Mouse (Mus musculus) kidney, adult 11 months (tissue): Measurements from ENCODE around the gene Iqgap3.

Experiments used
- DNase-seq: peaks from one replicate; pipeline ENCODE4 v3.0.0; 2022

The Iqgap3 gene

DNA sequence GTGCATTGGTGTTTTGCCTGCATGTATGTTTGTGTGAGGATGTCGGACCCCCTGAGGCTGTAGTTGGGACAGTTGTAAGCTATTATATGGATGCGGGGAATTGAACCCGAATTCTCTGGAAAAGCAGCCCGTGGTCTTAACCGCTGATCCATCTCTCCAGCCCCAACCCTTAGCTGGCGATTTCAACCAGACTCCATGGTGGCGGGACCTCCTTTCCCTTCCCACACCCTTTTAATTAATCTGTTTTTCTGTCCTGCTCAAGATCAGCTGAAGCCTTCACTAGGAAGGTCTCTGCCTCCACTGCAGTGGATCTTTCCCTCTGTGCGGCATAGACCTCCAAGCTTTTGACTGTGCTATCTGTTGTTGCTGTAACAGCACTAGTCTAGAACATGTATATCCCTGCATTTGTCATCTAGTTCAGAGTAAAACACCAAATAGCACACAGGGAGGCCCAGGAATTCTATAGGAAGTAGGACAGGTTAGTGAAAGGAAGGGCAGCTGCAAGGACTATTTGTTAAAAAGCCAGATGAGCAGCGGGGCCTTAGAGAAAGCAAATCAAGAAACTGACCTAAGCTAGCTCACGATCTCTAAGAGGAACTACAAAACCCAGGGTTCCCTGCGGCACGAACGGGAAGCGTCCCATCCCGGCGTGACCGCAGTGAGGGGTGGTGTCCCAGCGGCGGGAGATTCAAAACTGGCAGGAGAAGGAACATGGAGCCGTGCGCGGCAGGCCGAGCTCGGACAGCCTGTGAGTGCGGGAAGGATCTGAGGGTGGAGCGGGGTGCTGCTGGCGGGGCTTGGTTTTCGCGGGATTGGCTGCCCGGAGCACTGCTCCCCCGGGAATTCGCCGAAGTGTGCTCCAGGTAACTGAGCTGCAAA lies at the start of gene Iqgap3:
Iqgap3 (plus strand) TSS at position 627 of the 879 bp plus-strand sequence.
- peak; percentile 82 for DNase-seq

DNA sequence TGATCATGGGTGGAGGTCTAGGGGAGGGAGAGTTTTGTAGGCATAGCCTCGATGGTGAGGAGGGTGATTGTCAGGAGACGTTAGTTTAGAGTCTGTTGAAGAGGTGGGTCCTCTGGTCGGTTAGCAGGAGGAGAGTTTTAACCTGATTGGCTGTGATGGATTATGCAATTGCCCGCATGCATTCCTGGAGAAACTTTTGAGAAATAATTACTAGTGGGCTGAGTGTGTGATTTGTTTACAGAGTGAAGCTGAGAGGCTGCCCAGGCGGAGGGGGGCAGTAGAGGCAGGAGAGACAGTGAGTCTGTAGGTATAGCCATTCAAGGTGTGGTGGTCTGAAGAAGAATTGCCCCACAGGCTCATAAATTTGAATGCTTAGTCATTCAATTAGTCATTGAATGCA lies 48.3 kb upstream of the Iqgap3 start:
- no peak for DNase-seq

DNA sequence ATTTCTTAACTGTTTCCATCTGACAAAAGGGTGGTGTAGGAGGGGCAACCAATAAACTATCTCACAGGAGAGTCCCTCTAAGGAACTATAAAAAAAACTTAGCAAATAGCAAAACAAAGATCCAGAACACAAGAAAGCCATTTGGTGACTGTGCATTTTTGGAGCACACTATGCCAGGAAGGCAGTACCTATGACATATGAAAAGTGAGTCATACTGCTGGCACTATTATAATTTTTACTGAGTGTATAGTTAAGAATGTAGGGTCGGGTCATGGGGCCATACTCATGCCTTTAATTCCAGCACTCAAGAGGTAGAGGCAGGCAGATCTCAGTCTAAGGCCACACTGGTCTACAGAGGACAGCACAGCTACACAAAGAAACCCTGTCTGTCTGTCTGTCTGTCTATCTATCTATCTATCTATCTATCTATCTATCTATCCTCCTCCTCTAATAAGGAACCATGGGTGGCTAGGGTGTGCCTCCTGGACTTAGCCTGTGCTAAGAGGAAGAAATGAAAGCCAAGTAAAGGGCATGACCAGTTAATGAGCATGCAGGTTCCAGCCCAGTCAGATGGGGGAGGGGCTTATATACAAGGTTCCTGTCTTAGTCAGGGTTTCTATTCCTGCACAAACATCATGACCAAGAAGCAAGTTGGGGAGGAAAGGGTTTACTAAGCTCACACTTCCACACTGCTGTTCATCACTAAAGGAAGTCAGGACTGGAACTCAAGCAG lies 46.0 kb upstream of the Iqgap3 start:
- no peak for DNase-seq

GRCm38 (mm10) chr3:88042661-88043421 lies 38.9 kb upstream of the Iqgap3 start, which contains the start of gene Gpatch4:
Gene Gpatch4 (plus strand): TSS chr3:88043108.
- peak; percentile 90 for DNase-seq

- DNase-seq, result no peak
These were observed 32.2 kb upstream of the Iqgap3 start for GRCm38 (mm10) chr3:88049532-88049931.

GRCm38 (mm10) chr3:88057030-88057429 lies 24.7 kb upstream of the Iqgap3 start:
- no peak for DNase-seq

DNA sequence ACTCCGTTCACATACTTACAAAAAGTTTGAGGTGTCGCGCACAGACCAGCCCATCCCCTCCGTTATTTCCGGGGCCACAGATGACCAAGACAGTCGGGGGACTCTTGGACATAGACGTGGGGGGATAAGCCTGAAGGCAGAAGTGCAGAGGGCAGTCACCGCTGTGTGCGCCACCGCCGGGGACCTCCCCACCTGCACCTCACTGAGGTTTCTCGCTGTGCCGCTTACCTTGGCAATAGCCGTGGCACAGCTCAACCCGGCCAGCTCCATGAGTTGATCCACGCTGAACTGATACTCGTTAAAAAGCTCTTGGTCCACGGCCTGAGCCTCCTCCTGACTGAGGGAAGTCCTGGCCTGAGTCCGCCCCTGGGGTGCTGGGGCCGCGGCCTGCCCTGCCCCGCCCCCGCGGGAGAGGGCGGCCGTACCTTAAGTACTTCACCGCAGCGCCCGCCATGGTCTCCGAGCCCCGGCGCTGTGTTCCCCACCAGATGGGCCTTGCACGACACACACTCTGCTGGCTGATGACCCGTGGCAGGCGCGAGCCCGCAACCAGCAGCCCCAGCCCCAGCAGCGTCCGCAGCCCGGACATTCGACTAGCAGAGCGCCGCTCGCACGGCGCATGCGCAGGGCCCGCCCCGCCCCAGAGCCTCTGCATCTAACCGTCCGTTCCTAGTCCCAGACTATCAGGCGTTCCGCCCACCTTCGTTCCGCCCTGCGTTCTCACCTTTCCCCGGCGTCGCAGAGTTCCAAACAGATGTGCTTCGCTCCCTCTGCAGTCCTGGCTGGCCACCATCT lies 23.7 kb upstream of the Iqgap3 start, which contains the start of gene Naxe:
Naxe (minus strand) TSS at position 594 of the 795 bp plus-strand sequence.
- peak; percentile 86 for DNase-seq

DNA sequence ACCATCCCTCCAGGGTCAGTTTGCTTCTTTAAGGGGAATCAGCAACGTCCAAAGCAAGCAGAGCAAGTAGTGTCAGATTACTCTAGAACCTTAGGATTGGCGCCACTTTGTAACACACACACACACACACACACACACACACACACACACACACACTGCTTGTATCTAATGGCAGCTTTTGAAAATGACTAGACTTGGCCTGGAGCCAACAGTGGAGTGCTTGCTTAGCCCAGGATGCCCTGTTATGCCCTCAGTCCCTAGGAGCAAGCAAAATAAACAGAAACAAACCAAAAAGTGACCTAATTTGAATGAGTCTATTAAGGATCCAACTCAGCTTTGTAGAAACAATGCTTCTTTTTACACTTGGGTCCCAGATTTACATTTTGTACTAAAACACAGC lies 13.4 kb upstream of the Iqgap3 start:
- no peak for DNase-seq

GRCm38 (mm10) chr3:88071783-88072182 lies 10.0 kb upstream of the Iqgap3 start:
- peak; percentile 78 for DNase-seq

DNA sequence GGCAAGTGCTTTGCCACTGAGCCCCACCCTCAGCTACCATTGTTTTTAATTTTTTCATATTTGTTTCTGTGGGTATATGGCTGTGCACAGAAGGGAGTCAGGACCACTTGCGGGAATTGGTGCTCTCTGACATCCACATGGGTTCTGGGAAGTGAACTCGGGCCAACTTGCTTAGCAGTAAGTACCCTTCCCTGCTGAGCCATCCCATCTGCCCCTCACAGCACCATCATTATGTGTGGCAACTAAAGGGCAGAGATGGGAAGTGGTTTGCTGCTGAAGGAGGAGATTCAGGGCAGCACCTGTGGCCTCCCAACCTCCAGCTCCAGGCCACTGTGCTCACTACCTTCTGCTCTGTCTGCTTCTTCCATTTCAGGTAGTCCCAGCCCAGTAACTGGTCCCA lies 8.1 kb upstream of the Iqgap3 start:
- no peak for DNase-seq

DNA sequence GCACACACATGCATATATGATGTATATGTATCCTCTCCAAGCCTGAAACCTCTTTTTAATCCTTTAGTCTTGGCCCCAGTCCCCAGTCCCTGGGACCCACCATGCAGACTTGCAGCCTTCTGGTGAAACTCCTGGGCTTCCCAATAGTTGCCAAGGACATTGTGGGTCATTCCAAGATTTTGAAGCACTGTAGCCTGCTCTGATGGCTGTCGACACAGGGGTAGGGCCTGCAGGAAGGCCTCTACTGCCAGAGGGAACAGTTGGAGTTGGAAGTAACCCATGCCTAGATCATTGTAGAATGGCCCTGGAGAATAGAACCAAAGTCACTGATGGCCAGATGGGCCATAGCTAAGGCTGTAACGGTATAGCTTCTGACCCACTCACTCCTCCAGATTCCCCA lies 7.4 kb upstream of the Iqgap3 start:
- DNase-seq, result no peak

DNA sequence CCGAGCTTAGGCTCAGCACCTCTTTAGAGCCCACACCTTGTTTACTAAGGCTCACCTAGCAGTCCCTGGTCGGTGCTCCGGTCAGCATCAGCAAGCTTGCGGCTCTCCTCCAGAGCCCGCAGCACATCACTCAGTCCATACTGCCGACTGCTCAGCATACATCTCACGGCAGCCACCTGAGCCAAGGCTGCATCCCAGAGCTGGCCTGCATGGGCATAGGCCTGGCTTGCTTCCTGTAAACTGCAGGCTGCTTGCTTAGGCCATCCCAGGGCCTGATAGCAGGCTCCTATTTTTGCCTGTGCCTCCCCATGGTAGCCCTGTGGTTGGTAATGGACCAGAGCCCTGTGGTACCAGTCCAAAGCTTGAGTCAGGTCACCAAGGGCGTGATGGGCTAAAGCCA lies 7.0 kb upstream of the Iqgap3 start:
- DNase-seq, result no peak

- DNase-seq, result no peak
These were observed 4.3 kb upstream of the Iqgap3 start for GRCm38 (mm10) chr3:88077441-88077840.

DNA sequence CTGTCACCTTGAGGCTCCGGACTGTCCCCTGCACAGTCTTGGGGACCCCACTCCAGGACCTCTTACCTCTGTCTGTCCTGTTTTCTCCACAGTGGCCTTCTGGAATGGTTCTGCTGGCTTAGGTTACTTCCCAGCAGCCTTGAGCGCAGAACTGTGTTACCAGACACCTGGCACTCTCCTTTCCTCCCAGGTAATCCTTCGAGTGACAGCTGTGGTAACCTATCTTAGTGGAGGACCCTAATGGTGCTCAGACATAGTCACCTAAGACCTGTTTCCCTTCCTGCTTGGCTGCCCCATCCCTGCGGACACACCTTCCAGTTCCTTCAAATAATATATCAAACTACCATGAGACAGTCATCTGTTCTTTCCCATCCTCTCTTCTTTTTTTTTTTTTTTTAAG lies 3.6 kb upstream of the Iqgap3 start, which contains the start of gene Ttc24:
Ttc24 (minus strand) TSS at position 101 of the 400 bp plus-strand sequence.
- DNase-seq, result no peak

DNA sequence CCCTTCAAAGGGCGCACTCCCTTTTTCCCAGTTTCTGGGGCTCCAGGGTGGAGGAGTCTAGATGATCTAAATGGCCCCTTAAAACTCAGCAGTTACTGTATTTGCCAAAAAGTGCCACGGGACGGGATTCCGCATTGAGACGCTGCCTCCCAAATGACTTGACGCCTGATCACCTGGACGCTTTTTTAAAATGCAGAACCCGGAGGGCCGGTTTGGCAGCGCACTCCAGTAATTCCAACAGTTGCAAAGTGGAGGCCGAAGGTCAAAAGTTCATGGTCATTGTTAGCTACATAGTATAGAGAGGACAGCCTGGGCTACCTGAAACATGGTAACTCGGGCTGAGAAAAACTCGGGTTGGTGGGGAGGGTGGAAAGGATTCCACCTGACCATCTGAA lies 450 bp downstream of the Iqgap3 start:
- DNase-seq, result no peak

GRCm38 (mm10) chr3:88082663-88083062 lies 892 bp downstream of the Iqgap3 start:
- no peak for DNase-seq

DNA sequence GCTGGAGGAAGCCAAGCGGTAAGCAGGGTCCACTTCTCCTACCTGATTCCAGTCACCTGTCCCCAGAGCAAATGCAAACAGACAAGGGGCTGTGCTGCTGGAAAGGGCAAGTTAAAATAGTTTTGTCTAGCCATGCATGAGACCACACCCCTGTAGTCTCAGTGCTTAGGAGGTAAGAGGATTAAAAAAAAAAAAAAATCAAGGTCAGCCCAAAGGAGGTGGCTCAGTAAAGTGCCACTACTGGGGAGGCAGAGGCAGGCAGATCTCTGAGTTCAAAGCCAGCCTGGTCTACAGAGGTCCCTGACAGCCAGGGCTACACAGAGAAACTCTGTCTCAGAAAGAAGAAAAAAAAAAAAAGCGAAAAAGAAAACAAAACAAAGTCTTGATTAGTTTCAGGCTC lies 2.2 kb downstream of the Iqgap3 start:
- DNase-seq, result no peak

DNA sequence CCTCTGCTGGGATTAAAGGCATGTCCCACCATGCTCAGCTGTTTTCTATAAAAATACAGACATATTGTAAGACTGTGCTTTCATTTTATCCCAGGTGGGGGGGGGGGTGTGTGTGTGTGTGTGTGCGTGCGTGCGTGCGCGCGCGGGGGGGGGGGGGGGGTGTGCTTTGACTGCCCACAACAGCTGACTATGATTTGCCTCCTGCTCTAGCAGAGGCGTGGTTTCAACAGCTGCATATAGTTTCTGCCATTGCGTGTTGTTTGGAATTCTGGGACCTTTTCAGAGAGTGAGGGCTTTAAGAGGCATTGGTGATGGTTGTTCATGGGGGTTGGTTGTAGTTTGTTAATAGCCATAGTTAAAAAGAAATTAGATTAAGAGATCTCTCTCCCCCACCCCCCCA lies 3.7 kb downstream of the Iqgap3 start:
- no peak for DNase-seq

- DNase-seq, result no peak
These were observed 5.9 kb downstream of the Iqgap3 start for GRCm38 (mm10) chr3:88087688-88088087.

DNA sequence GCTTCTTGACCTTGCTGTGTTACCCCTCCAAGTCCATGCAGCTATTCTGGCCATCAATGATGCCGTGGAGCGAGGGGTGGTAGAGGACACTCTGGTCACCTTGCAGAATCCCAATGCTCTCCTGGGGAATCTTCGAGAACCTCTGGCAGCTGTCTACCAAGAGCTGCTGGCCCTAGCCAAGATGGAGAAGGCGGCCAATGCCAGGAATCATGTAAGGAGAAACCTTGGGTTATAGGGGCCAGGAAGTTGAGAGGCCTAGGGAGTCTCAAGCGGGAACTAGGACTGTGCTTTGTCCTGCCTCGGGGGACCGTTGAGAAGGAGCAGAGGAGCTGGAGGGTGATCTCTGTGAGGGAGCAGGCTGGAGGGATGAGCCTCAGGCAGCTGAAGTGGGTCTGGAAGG lies 8.3 kb downstream of the Iqgap3 start:
- no peak for DNase-seq

DNA sequence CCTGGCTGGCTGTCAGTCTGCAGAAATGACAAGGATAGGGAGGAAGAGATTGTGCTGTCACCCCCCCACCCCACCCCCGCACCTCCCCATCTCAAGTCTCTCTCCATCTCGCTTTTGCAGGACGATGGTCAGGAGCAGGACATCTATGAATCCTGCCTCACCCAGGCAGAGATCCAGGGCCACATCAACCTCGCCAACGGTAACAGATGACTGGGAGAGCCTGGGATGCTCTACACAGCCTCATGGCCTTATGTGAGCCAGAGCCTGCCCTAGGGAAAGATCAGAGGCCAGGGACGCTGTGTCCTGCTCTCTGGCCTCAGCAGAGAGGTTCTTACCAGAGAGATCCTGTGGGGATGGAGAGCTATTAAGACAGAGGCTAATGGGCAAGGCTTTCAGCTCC lies 8.8 kb downstream of the Iqgap3 start:
- no peak for DNase-seq

GRCm38 (mm10) chr3:88094126-88094525 lies 12.4 kb downstream of the Iqgap3 start:
- no peak for DNase-seq
